Mouse (Mus musculus) lung, embryonic 16.5 days (tissue): ENCODE results near the gene Slc28a1. TPM values are rescaled to one million over a fixed set of nuclear protein-coding genes. Genes with fewer than 3 reads are reported as not detected.

Source experiments
- ATAC-seq: fragments of 200-750 bp; cut with Nextera tagmentation; 2 replicates; pipeline ENCODE4 v1.8.0; 2017; ENCODE audit warnings: low read depth, mild to moderate bottlenecking, moderate library complexity
- H3K27ac ChIP-seq: fragments of 300-500 bp; sonication (generic); 2 replicates; pipeline ENCODE4 v1.5.1; 2014; ENCODE audit warnings: mild to moderate bottlenecking, control low read depth, low read length
- H3K27me3 ChIP-seq: fragments of 300-500 bp; sonication (generic); 2 replicates; pipeline ENCODE4 v1.6.1; 2014; ENCODE audit warnings: low read depth, low read length, mixed read lengths; ENCODE audit not compliant: control insufficient read depth, insufficient read depth
- H3K36me3 ChIP-seq: fragments of 300-500 bp; sonication (generic); 2 replicates; pipeline ENCODE4 v1.6.1; 2014; ENCODE audit warnings: low read length; ENCODE audit not compliant: control insufficient read depth, insufficient read depth
- H3K4me1 ChIP-seq: fragments of 300-500 bp; sonication (generic); replicated peaks from 2 replicates; pipeline ENCODE4 v1.6.1; 2014; ENCODE audit warnings: low read length, mixed read lengths; ENCODE audit not compliant: control insufficient read depth, insufficient read depth
- H3K4me2 ChIP-seq: fragments of 300-500 bp; sonication (generic); 2 replicates; pipeline ENCODE4 v1.6.1; 2014; ENCODE audit warnings: low read depth, low read length, control low read depth
- H3K4me3 ChIP-seq: fragments of 300-500 bp; sonication (generic); 2 replicates; pipeline ENCODE4 v1.5.1; 2014; ENCODE audit warnings: mild to moderate bottlenecking, low read length, control low read depth
- H3K9ac ChIP-seq: fragments of 300-500 bp; sonication (generic); 2 replicates; pipeline ENCODE4 v1.6.1; 2014; ENCODE audit warnings: low read length, control low read depth
- H3K9me3 ChIP-seq: fragments of 300-500 bp; sonication (generic); 2 replicates; pipeline ENCODE4 v1.6.1; 2016; ENCODE audit warnings: low read length; ENCODE audit not compliant: control insufficient read depth
- WGBS: fragments of 180-500 bp; shearing (Covaris S2); extraction: QIAGEN DNeasy Blood & Tissue Kit; methylation state at CpG from one replicate; pipeline ENCODE4 v1.1.7; 2014; 5-methylcytosine and 5-hydroxymethylcytosine counted together
- polyA plus RNA-seq: library from polyadenylated mRNA; unstranded; fragments of >200 nt; fragmentation: Nextera tagmentation; extraction: Ambion mirVana; gene quantifications from 2 replicates; pipeline ENCODE4 v1.2.1, GENCODE M21; 2015

The Slc28a1 gene
- polyA plus RNA-seq, 1 experiment from 2014 or later, result not detected

DNA sequence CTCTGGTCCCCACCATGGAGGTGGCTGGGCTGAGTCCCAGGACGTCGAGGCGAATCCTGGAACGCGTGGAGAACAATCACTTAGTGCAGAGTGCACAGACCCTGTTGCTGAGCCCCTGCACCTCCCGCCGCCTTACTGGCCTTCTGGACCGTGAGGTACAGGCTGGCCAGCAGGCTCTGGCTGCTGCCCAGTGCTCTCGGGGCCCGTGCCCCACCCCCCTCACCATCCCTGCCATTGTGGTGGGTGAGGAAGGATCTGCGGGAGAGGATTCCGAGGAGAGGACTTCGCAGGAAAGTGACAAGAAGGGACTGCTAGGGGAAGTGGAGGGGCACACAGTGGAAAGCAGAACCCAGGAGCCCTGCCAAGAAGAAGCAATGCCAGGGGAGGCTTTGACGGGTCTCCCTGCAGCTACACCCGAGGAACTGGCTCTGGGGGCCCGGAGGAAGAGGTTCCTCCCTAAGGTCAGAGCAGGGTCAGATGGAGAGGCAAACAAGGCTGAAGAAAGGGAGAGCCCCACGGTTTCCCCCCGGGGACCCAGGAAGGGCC, 21.1 kb upstream of the Slc28a1 start:
- no peaks in the 10 kb centered on the region for H3K36me3 ChIP-seq

DNA sequence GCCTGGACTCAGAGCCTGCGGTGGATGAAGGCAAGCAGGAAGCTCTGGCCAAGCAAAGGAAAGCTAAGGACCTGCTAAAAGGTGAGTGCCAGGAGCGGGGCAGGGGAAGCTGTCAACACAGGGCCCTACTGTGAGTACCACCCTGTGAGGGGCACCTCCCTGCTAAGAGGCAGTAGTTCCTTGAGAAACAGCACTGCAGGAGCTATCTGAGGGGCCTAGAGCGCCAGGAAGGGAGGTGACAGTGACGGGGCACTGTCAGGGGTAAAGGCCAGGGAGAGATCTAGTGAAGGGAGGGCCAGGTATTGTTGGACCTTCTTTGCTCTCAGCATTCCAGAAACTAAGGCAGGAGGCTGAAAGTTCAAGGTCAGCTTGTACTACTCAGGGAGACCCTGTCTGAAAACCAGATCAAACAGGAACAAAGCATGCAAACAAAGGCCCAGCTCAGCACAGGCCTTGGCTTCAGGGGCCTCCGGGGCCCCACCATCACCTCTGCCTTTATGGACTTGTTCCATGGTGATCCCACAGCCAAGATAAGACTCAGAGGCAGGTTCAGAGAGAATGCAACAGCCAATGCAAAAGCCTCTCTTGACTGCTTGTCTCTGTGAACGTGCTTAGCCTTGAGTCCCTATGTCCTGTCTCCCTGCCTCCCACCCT, 20.4 kb upstream of the Slc28a1 start:
- Histone ChIP-seq H3K9me3 (no peaks in the 10 kb centered on the region), H3K9ac (0 out of 2 replicates have a peak overlapping the region, but pooled peaks have one; percentile 5), H3K27me3 (no peaks in the 10 kb centered on the region), H3K4me1 (peaks cover 2% of the 10 kb centered on the region; the same call in 1 of the 2 replicates), H3K4me3 (no peak overlapping the region), H3K36me3 (no peaks in the 10 kb centered on the region), H3K27ac (no peak overlapping the region), H3K4me2 (no peak overlapping the region)
- WGBS, result 63% methylated on average over 6 of the region's 6 CpGs
- ATAC-seq, result no peak

More for the DNA sequence above, 21.1 kb upstream of the Slc28a1 start:
- H3K9ac ChIP-seq, result no peak overlapping the region
- no peak overlapping the region for H3K27ac ChIP-seq
- no peaks in the 10 kb centered on the region for H3K9me3 ChIP-seq
- no peak overlapping the region for H3K4me3 ChIP-seq
- H3K4me2 ChIP-seq, result no peak overlapping the region
- no peak for ATAC-seq
- H3K27me3 ChIP-seq, result no peaks in the 10 kb centered on the region
- 35% methylated on average over 18 of the region's 18 CpGs for WGBS
- H3K4me1 ChIP-seq, result peaks cover 2% of the 10 kb centered on the region; the same call in 1 of the 2 replicates

DNA sequence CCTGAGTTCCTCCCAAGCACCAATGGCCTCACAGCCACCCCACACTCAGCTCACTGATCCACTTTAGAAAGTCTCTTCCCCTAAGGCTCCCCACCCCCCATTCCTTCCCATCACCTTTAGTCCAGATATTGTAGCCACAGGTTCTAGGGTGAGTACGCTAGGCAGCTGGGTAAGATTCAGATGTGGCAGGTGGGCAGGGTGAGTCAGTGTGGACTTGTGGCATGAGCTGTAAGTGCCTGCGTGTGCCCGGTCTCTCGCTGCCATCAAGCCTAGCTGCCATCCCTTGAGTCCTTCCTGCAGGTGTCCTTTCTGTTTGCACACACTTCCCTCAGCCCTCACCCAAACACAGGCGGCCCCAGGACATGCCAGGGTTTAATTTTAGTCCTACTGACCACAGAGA, 14.3 kb upstream of the Slc28a1 start:
- H3K9ac ChIP-seq, result no peak overlapping the region
- H3K9me3 ChIP-seq, result no peaks in the 10 kb centered on the region
- H3K27me3 ChIP-seq, result no peaks in the 10 kb centered on the region
- H3K4me1 ChIP-seq, result no peaks in the 10 kb centered on the region
- H3K4me3 ChIP-seq, result no peak overlapping the region
- H3K4me2 ChIP-seq, result no peak overlapping the region
- WGBS, result 71% methylated on average over 5 of the region's 5 CpGs
- H3K36me3 ChIP-seq, result no peaks in the 10 kb centered on the region
- no peak for ATAC-seq
- H3K27ac ChIP-seq, result no peak overlapping the region

GRCm38 (mm10) chr7:81102854-81103253, 11.7 kb upstream of the Slc28a1 start:
- no peak for ATAC-seq
- 91% methylated on average over 7 of the region's 7 CpGs for WGBS
- H3K9me3 ChIP-seq, result no peaks in the 10 kb centered on the region
- H3K4me1 ChIP-seq, result no peaks in the 10 kb centered on the region
- no peak overlapping the region for H3K4me2 ChIP-seq
- H3K27ac ChIP-seq, result no peak overlapping the region
- H3K36me3 ChIP-seq, result no peaks in the 10 kb centered on the region
- no peak overlapping the region for H3K9ac ChIP-seq
- H3K27me3 ChIP-seq, result no peaks in the 10 kb centered on the region
- no peak overlapping the region for H3K4me3 ChIP-seq

- Histone ChIP-seq H3K27ac (no peak overlapping the region), H3K27me3 (no peaks in the 10 kb centered on the region), H3K36me3 (no peaks in the 10 kb centered on the region), H3K4me2 (no peak overlapping the region), H3K9me3 (no peaks in the 10 kb centered on the region), H3K4me1 (no peaks in the 10 kb centered on the region; the same call in 1 of the 2 replicates), H3K4me3 (no peak overlapping the region), H3K9ac (no peak overlapping the region)
- no peak for ATAC-seq
- WGBS, result 49% methylated on average over 4 of the region's 4 CpGs
Measured at GRCm38 (mm10) chr7:81105525-81105924, 9.1 kb upstream of the Slc28a1 start.

GRCm38 (mm10) chr7:81108226-81108625, 6.4 kb upstream of the Slc28a1 start:
- Histone ChIP-seq H3K4me1 (no peaks in the 10 kb centered on the region; the same call in none of the 2 replicates), H3K9me3 (no peaks in the 10 kb centered on the region), H3K36me3 (no peaks in the 10 kb centered on the region), H3K4me3 (no peak overlapping the region), H3K9ac (no peak overlapping the region), H3K4me2 (no peak overlapping the region), H3K27me3 (no peaks in the 10 kb centered on the region), H3K27ac (no peak overlapping the region)
- no peak for ATAC-seq
- WGBS, result 75% methylated on average over 5 of the region's 5 CpGs

- H3K4me3 ChIP-seq, result no peak overlapping the region
- no peaks in the 10 kb centered on the region for H3K9me3 ChIP-seq
- no peaks in the 10 kb centered on the region for H3K27me3 ChIP-seq
- H3K36me3 ChIP-seq, result no peaks in the 10 kb centered on the region
- no peak overlapping the region for H3K4me2 ChIP-seq
- H3K9ac ChIP-seq, result no peak overlapping the region
- H3K4me1 ChIP-seq, result no peaks in the 10 kb centered on the region; the same call in none of the 2 replicates
- peak; percentile 75 for ATAC-seq
- peak overlapping the region; percentile 19; the same call in 1 of the 2 replicates for H3K27ac ChIP-seq
- 50% methylated on average over 9 of the region's 9 CpGs for WGBS
Measured at GRCm38 (mm10) chr7:81109717-81110651, 4.6 kb upstream of the Slc28a1 start.

DNA sequence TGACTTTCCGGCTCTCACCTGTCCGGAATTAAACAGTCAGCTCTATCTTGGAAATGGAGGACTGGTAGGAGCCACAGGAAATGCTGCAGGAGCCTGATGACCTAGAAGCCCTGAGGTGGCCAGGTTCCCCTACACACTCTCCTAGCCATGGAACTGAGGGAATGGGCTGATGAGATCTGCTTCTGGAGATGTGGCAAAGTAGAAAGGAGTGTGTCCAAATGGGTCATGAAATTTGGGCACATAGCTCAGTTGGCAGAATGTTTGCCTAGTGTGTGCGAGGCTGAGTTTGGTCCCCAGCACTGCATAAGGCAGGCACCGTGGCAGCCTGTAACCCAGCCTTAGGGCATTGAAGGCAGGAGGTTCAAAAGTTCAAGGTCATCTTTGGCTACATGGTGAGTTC, 3.8 kb upstream of the Slc28a1 start:
- 84% methylated on average over 4 of the region's 4 CpGs for WGBS
- no peaks in the 10 kb centered on the region; the same call in none of the 2 replicates for H3K4me1 ChIP-seq
- H3K4me2 ChIP-seq, result no peak overlapping the region
- no peak overlapping the region for H3K27ac ChIP-seq
- H3K9me3 ChIP-seq, result no peaks in the 10 kb centered on the region
- no peak overlapping the region for H3K4me3 ChIP-seq
- no peaks in the 10 kb centered on the region for H3K27me3 ChIP-seq
- H3K36me3 ChIP-seq, result no peaks in the 10 kb centered on the region
- H3K9ac ChIP-seq, result no peak overlapping the region
- ATAC-seq, result no peak

- Histone ChIP-seq H3K4me2 (no peak overlapping the region), H3K9me3 (no peaks in the 10 kb centered on the region), H3K27ac (no peak overlapping the region), H3K4me3 (no peak overlapping the region), H3K27me3 (no peaks in the 10 kb centered on the region), H3K36me3 (no peaks in the 10 kb centered on the region), H3K4me1 (no peaks in the 10 kb centered on the region; the same call in none of the 2 replicates), H3K9ac (no peak overlapping the region)
- 94% methylated on average over 2 of the region's 2 CpGs for WGBS
- ATAC-seq, result no peak
Measured at GRCm38 (mm10) chr7:81111729-81112128, 2.9 kb upstream of the Slc28a1 start.
